Mouse (Mus musculus) MEL (cell line): ENCODE measurements around the gene Cyp27b1. TPM values are rescaled to one million over a fixed set of nuclear protein-coding genes. Genes with fewer than 3 reads are reported as not detected.

Source experiments
- DNase-seq: peaks from one replicate; pipeline ENCODE4 v3.0.0; 2011; ENCODE audit warnings: low read depth, low spot score
- H3K27ac ChIP-seq: 2 replicates; pipeline ENCODE4 v1.5.1; 2012; ENCODE audit warnings: low read depth, mild to moderate bottlenecking, control low read depth, low read length, moderate library complexity; ENCODE audit not compliant: control insufficient read depth
- H3K27me3 ChIP-seq, 2 experiments: fragments of 150-350 bp in 1 of 2; sonication (generic) in 1 of 2; 2 replicates each; pipeline ENCODE4 v1.6.1; 2012; ENCODE audit warnings: low read length in 2 of 2, mild to moderate bottlenecking in 2 of 2, improper control_type of control experiment in 1 of 2, moderate library complexity in 1 of 2; ENCODE audit not compliant: insufficient read depth in 2 of 2, control insufficient read depth in 1 of 2
- H3K36me3 ChIP-seq, 2 experiments: 2 replicates each; pipeline ENCODE4 v1.6.1; 2012 to 2014; ENCODE audit warnings: low read length in 2 of 2, improper control_type of control experiment in 1 of 2, inconsistent platforms in 1 of 2, mild to moderate bottlenecking in 1 of 2; ENCODE audit not compliant: insufficient read depth in 2 of 2, control insufficient read depth in 1 of 2
- H3K4me1 ChIP-seq, 2 experiments: fragments of 150-350 bp in 1 of 2; sonication (generic) in 1 of 2; 2 replicates each; pipeline ENCODE4 v1.6.1; 2012; ENCODE audit warnings: low read length in 2 of 2, improper control_type of control experiment in 1 of 2, mild to moderate bottlenecking in 1 of 2; ENCODE audit not compliant: insufficient read depth in 2 of 2, control insufficient read depth in 1 of 2
- H3K4me3 ChIP-seq, 2 experiments: fragments of 150-350 bp in 1 of 2; sonication (generic) in 1 of 2; 2 replicates each; pipeline ENCODE4 v1.5.1; 2012; ENCODE audit warnings: low read depth in 2 of 2, low read length in 2 of 2, mild to moderate bottlenecking in 2 of 2, moderate library complexity in 2 of 2, control low read depth in 1 of 2, improper control_type of control experiment in 1 of 2; ENCODE audit not compliant: control insufficient read depth in 1 of 2, insufficient read depth in 1 of 2
- H3K79me2 ChIP-seq: 2 replicates; pipeline ENCODE4 v1.6.1; 2012; ENCODE audit warnings: mild to moderate bottlenecking, low read length, moderate library complexity; ENCODE audit not compliant: control insufficient read depth, poor library complexity, insufficient read depth
- H3K9ac ChIP-seq: 2 replicates; pipeline ENCODE4 v1.6.1; 2012; ENCODE audit warnings: low read depth, mild to moderate bottlenecking, control low read depth, low read length, moderate library complexity; ENCODE audit not compliant: control insufficient read depth, poor library complexity, severe bottlenecking
- H3K9me3 ChIP-seq: fragments of 150-350 bp; sonication (generic); replicated peaks from 2 replicates; pipeline ENCODE4 v1.6.1; 2012; ENCODE audit warnings: mild to moderate bottlenecking, low read length, improper control_type of control experiment, moderate library complexity; ENCODE audit not compliant: insufficient read depth
- BHLHE40 ChIP-seq: IDR thresholded peaks from 2 replicates; pipeline ENCODE4 v1.6.1; 2012; ENCODE audit warnings: low read depth, mild to moderate bottlenecking, inconsistent platforms, low read length, improper control_type of control experiment, borderline replicate concordance
- CTCF ChIP-seq, 3 experiments: IDR thresholded peaks in 2 of 3; conservative IDR thresholded peaks in 1 of 3; 2 replicates each; pipeline ENCODE4 v1.5.1; 2011 to 2012; ENCODE audit warnings: low read length in 3 of 3, low read depth in 2 of 3, mild to moderate bottlenecking in 2 of 3, improper control_type of control experiment in 1 of 3, inconsistent platforms in 1 of 3, mixed read lengths in 1 of 3, moderate library complexity in 1 of 3; ENCODE audit not compliant: control insufficient read depth in 1 of 3, insufficient read depth in 1 of 3, poor library complexity in 1 of 3, severe bottlenecking in 1 of 3
- EP300 ChIP-seq, 2 experiments: IDR thresholded peaks; 2 replicates each; pipeline ENCODE4 v1.6.1; 2011; ENCODE audit warnings: improper control_type of control experiment in 2 of 2, low read length in 2 of 2, low read depth in 1 of 2, mild to moderate bottlenecking in 1 of 2
- MXI1 ChIP-seq: IDR thresholded peaks from 2 replicates; pipeline ENCODE4 v1.6.1; 2011; ENCODE audit warnings: mild to moderate bottlenecking, low read depth, low read length, improper control_type of control experiment
- MYC ChIP-seq: IDR thresholded peaks from 2 replicates; pipeline ENCODE4 v1.6.1; 2011; ENCODE audit warnings: low read depth, mild to moderate bottlenecking, low read length, improper control_type of control experiment, moderate library complexity
- POLR2AphosphoS5 ChIP-seq: IDR thresholded peaks from 2 replicates; pipeline ENCODE4 v1.6.1; 2012; ENCODE audit warnings: low read depth, borderline replicate concordance, mild to moderate bottlenecking, inconsistent platforms, low read length, moderate library complexity, mixed read lengths
- RAD21 ChIP-seq: IDR thresholded peaks from 2 replicates; pipeline ENCODE4 v1.6.1; 2011; ENCODE audit warnings: mild to moderate bottlenecking, low read depth, low read length, improper control_type of control experiment
- SMC3 ChIP-seq: IDR thresholded peaks from 2 replicates; pipeline ENCODE4 v1.6.1; 2011; ENCODE audit warnings: low read depth, low read length, improper control_type of control experiment
- USF1 ChIP-seq: IDR thresholded peaks from 2 replicates; pipeline ENCODE4 v1.6.1; 2014; ENCODE audit warnings: low read depth, mild to moderate bottlenecking, inconsistent platforms, low read length, improper control_type of control experiment, moderate library complexity
- polyA plus RNA-seq, 2 experiments: library from polyadenylated mRNA; stranded (reverse) in 1 of 2; unstranded in 1 of 2; fragments of >175 nt in 1 of 2; fragments of >200 nt in 1 of 2; gene quantifications; 2 replicates each; pipeline versions ENCODE4 v1.2.1 to v1.2.4; 2012; ENCODE audit warnings: low replicate concordance in 2 of 2, low read depth in 1 of 2; ENCODE audit not compliant: insufficient read length in 2 of 2, insufficient read depth in 1 of 2, missing spikeins in 1 of 2
- total RNA-seq: library from RNA; depleted of rRNA; stranded (reverse); fragments of 300-350 nt; gene quantifications from 2 replicates; pipeline ENCODE4 v1.2.3, GENCODE M21; 2012

Cyp27b1 gene
- total and polyA plus RNA-seq, 3 experiments = 0.23 to 0.93 TPM; not detected in 1

DNA sequence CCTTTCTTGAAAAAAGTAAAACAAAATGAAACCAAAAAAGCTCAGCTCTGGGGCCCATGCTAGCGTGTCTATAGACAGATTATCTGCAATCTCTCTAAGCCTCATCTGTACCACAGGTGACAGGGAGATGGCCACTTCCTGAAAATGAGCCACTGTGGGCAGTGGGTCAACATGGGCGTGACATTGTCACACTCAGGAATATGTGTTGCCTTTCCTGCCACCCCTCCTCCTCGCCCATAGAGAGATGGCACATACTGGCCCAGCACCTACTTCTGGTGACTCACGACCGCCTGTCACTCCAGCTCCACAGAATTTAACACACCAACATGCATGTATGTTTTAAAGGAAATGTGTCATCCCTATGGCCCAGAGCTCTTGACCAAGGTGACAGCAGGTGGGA is 45.3 kb upstream of the Cyp27b1 start:
- H3K9ac ChIP-seq = peak overlapping the region; percentile 74; the same call in 1 of the 2 replicates
- peaks cover 0 to 14% of the 10 kb centered on the region in 2 experiments; a peak in 3 of 4 replicates for H3K36me3 ChIP-seq
- H3K4me3 ChIP-seq = no peak overlapping the region
- peaks cover 6 to 19% of the 10 kb centered on the region in 2 experiments for H3K4me1 ChIP-seq
- H3K79me2 ChIP-seq = peaks cover 9% of the 10 kb centered on the region; the same call in 1 of the 2 replicates
- no peaks in the 10 kb centered on the region for H3K27me3 ChIP-seq
- no peak for TF ChIP-seq POLR2AphosphoS5
- no peak for DNase-seq
- no peaks in the 10 kb centered on the region for H3K9me3 ChIP-seq
- H3K27ac ChIP-seq = no peak overlapping the region

DNA sequence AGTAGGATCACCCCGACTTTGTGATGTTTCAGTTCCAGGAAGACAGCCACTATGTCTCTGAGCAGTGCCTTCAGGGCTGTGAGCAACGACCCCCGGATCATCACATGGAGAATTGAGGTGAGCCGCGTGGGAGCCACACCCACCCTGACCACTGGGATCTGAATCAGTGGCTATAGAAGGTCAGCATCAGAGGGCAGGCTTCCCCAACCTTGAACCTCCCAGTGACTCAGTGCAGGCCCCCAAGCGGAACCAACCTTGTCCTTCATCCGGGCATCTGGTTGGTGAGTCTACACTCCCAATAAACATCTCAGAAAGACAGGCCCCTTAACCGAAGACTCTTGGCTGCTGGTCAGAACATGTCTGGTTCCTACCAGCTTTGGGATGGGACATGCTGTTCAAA is 44.7 kb upstream of the Cyp27b1 start:
- Histone ChIP-seq H3K27me3 (no peaks in the 10 kb centered on the region), H3K79me2 (peaks cover 9% of the 10 kb centered on the region; the same call in 1 of the 2 replicates), H3K27ac (no peak overlapping the region), H3K36me3 (peaks cover 0 to 14% of the 10 kb centered on the region in 2 experiments; a peak in 3 of 4 replicates), H3K4me1 (peaks cover 6 to 18% of the 10 kb centered on the region in 2 experiments), H3K9me3 (no peaks in the 10 kb centered on the region), H3K9ac (no peak overlapping the region), H3K4me3 (no peak overlapping the region)
- TF ChIP-seq BHLHE40 (no peak), MXI1 (no peak), EP300 (IDR thresholded peaks at IDR 0.05; ENCODE audit: low read depth in 1 of 2, low read length in 2 of 2) (no peak)
- DNase-seq = no peak

DNA sequence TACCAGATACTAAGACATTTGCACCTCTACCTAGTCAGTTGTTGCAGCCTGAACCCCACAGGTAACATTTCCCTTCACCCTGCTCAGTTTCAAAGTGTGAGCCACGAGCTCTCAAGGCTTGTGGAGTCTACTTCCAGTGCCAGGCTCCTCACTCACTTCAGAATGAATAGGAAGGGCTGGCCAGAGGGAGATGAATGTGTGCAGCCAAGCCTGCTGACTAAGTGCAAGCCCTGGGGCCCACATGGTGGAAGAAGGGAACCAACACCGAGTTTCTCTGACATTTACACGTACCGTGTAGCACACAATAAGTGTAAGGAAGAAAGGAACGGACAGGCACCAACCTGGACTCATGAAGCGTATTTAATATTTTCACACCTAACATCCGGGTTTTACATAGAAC is 44.2 kb upstream of the Cyp27b1 start:
- H3K9me3 ChIP-seq = no peaks in the 10 kb centered on the region
- TF ChIP-seq USF1 = no peak
- no peak overlapping the region for H3K4me3 ChIP-seq
- no peak for DNase-seq
- H3K9ac ChIP-seq = no peak overlapping the region
- H3K27me3 ChIP-seq = no peaks in the 10 kb centered on the region
- H3K79me2 ChIP-seq = peaks cover 9% of the 10 kb centered on the region; the same call in 1 of the 2 replicates
- H3K27ac ChIP-seq = no peak overlapping the region
- peaks cover 6 to 18% of the 10 kb centered on the region in 2 experiments for H3K4me1 ChIP-seq
- H3K36me3 ChIP-seq = peaks cover 0 to 14% of the 10 kb centered on the region in 2 experiments; a peak in 3 of 4 replicates

DNA sequence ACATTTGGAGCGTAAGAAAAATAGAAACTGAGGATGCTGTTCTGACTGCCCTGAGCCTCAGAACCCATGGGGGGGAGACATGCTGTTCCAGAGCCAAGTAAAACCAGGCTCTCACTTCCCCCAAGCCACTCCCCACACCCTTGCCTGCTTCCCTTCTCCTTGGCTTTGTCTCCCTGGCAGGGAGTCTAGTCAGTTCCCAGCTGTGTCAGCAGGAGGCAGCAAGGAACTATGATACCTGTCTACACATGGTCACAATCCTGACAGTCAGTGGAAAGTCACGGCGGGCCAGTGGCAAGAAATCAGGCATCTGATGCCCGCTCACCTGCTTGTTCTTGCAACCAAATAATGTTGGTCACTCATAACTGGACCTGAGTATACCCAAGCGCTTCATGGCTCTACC is 31.6 kb upstream of the Cyp27b1 start:
- no peak overlapping the region for H3K4me3 ChIP-seq
- no peaks in the 10 kb centered on the region for H3K4me1 ChIP-seq
- H3K9ac ChIP-seq = no peak overlapping the region
- no peaks in the 10 kb centered on the region; a peak in 1 of 4 replicates for H3K36me3 ChIP-seq
- H3K27ac ChIP-seq = no peak overlapping the region
- DNase-seq = no peak
- H3K79me2 ChIP-seq = no peaks in the 10 kb centered on the region
- no peaks in the 10 kb centered on the region for H3K9me3 ChIP-seq
- TF ChIP-seq USF1 (no peak), POLR2AphosphoS5 (no peak), EP300 (IDR thresholded peaks at IDR 0.05; ENCODE audit: low read depth in 1 of 2, low read length in 2 of 2) (no peak), RAD21 (peak; percentile 8), SMC3 (peak; percentile 23; the same call in 1 of the 2 replicates), CTCF (IDR thresholded peaks at IDR 0.05 in 2 of 3, conservative IDR thresholded peaks at IDR 0.05 in 1 of 3; ENCODE audit: control insufficient read depth in 1 of 3, insufficient read depth in 1 of 3, low read depth in 2 of 3, low read length in 3 of 3, poor library complexity in 1 of 3, severe bottlenecking in 1 of 3) (peak in 1 of 3 experiments; percentile 30; a peak in 2 of 6 replicates), MYC (no peak)
- H3K27me3 ChIP-seq = no peaks in the 10 kb centered on the region
